Mouse (Mus musculus): ENCODE results near the gene Gm4559. TPM values are rescaled to one million over a fixed set of nuclear protein-coding genes. Genes with fewer than 3 reads are reported as not detected.

Gene Gm4559
- polyA plus RNA-seq, 1 experiment from 2014 or later, result not detected

DNA sequence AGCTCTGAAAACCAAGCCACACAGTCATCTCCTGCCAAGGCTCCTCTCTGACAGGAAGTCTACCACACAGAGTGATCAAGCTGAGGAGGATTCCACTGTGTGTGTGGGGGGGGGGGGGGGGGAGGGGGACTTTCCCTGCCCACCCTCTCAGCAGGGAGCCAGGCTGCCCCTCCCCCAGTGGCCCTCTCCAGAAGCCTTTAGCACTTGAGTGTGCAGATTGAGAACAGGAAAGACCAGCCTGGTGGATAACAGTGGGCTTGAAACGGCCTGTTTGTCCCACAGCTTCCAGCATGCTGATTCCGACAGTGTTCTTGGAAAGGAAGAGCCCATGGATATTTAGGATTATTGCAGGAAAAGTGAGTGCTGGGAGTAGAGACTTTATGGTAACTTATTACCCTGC, 49.6 kb downstream of the Gm4559 start:
- no peak overlapping the region for H3K9ac ChIP-seq (ENCODE audit: low read depth, low read length)
- H3K27ac ChIP-seq (ENCODE audit: low read depth, low read length), result no peak overlapping the region
- H3K27me3 ChIP-seq (replicated peaks; ENCODE audit: control insufficient read depth, insufficient read depth, low read length), result no peaks in the 10 kb centered on the region; the same call in 1 of the 2 replicates
- TF ChIP-seq CTCF (IDR thresholded peaks at IDR 0.05; ENCODE audit: low read depth), result no peak
- no peak overlapping the region for H3K4me3 ChIP-seq (ENCODE audit: low read depth, low read length)
- H3K36me3 ChIP-seq (ENCODE audit: control insufficient read depth, insufficient read depth), result no peaks in the 10 kb centered on the region
- no peak overlapping the region for H3K4me2 ChIP-seq (replicated peaks; ENCODE audit: low read depth)
- no peaks in the 10 kb centered on the region for H3K4me1 ChIP-seq (replicated peaks; ENCODE audit: control insufficient read depth, insufficient read depth, low read length)
- ATAC-seq, result no peak
- 39% methylated on average over 2 of the region's 2 CpGs for WGBS
- no peaks in the 10 kb centered on the region for H3K9me3 ChIP-seq (ENCODE audit: control insufficient read depth)

Other genes starting within 250 kb of the Gm4559 start
- gene Mob2, start 213.3 kb downstream of the Gm4559 start, polyA plus RNA-seq (2015; fragmentation: Nextera tagmentation; extraction: Ambion mirVana), result 49.5 and 54.7 TPM in 2 replicates
- 5.8 and 6.4 TPM in 2 replicates for gene Dusp8, start 178.5 kb downstream of the Gm4559 start, polyA plus RNA-seq (2015; fragmentation: Nextera tagmentation; extraction: Ambion mirVana)
- not detected in 2 replicates for gene Gm45618, start 153.6 kb downstream of the Gm4559 start, polyA plus RNA-seq (2015; fragmentation: Nextera tagmentation; extraction: Ambion mirVana)
- gene Gm39115, start 138.3 kb downstream of the Gm4559 start, polyA plus RNA-seq (2015; fragmentation: Nextera tagmentation; extraction: Ambion mirVana), result not detected in 2 replicates
- not detected in 2 replicates for gene Gm45337, start 129.8 kb downstream of the Gm4559 start, polyA plus RNA-seq (2015; fragmentation: Nextera tagmentation; extraction: Ambion mirVana)
- gene Gm29735, start 117.2 kb downstream of the Gm4559 start, polyA plus RNA-seq (2015; fragmentation: Nextera tagmentation; extraction: Ambion mirVana), result not detected in 2 replicates
- not detected in 2 replicates for gene Gm4553, start 108.6 kb downstream of the Gm4559 start, polyA plus RNA-seq (2015; fragmentation: Nextera tagmentation; extraction: Ambion mirVana)
- not detected in 2 replicates for gene Krtap5-2, start 98.4 kb downstream of the Gm4559 start, polyA plus RNA-seq (2015; fragmentation: Nextera tagmentation; extraction: Ambion mirVana)
- gene Gm10153, start 84.0 kb downstream of the Gm4559 start, polyA plus RNA-seq (2015; fragmentation: Nextera tagmentation; extraction: Ambion mirVana), result not detected in 2 replicates
- not detected in 2 replicates for gene Krtap5-3, start 73.0 kb downstream of the Gm4559 start, polyA plus RNA-seq (2015; fragmentation: Nextera tagmentation; extraction: Ambion mirVana)
- gene Gm7579, start 62.5 kb downstream of the Gm4559 start, polyA plus RNA-seq (2015; fragmentation: Nextera tagmentation; extraction: Ambion mirVana), result not detected in 2 replicates
- not detected in 2 replicates for gene Krtap5-5, start 44.4 kb downstream of the Gm4559 start, polyA plus RNA-seq (2015; fragmentation: Nextera tagmentation; extraction: Ambion mirVana)
- gene Gm40460, start 33.3 kb downstream of the Gm4559 start, polyA plus RNA-seq (2015; fragmentation: Nextera tagmentation; extraction: Ambion mirVana), result not detected in 2 replicates
- gene Gm2431, start 16.0 kb downstream of the Gm4559 start, polyA plus RNA-seq (2015; fragmentation: Nextera tagmentation; extraction: Ambion mirVana), result not detected in 2 replicates
- not detected in 2 replicates for gene Krtap5-1, start 22.8 kb upstream of the Gm4559 start, polyA plus RNA-seq (2015; fragmentation: Nextera tagmentation; extraction: Ambion mirVana)
- gene Krtap5-4, start 29.2 kb upstream of the Gm4559 start, polyA plus RNA-seq (2015; fragmentation: Nextera tagmentation; extraction: Ambion mirVana), result not detected in 2 replicates
- gene Ifitm10, start 99.4 kb upstream of the Gm4559 start, polyA plus RNA-seq (2015; fragmentation: Nextera tagmentation; extraction: Ambion mirVana), result 1.5 and 1.6 TPM in 2 replicates
- gene Gm49369, start 108.3 kb upstream of the Gm4559 start, polyA plus RNA-seq (2015; fragmentation: Nextera tagmentation; extraction: Ambion mirVana), result not detected in 2 replicates
- gene Ctsd, start 113.7 kb upstream of the Gm4559 start, polyA plus RNA-seq (2015; fragmentation: Nextera tagmentation; extraction: Ambion mirVana), result 479 and 496 TPM in 2 replicates
- gene Syt8, start 160.5 kb upstream of the Gm4559 start, polyA plus RNA-seq (2015; fragmentation: Nextera tagmentation; extraction: Ambion mirVana), result 0.60 and 1.3 TPM in 2 replicates
- gene Tnni2, start 167.4 kb upstream of the Gm4559 start, polyA plus RNA-seq (2015; fragmentation: Nextera tagmentation; extraction: Ambion mirVana), result 1.9 and 2.4 TPM in 2 replicates
- 55.2 and 61.8 TPM in 2 replicates for gene Lsp1, start 186.4 kb upstream of the Gm4559 start, polyA plus RNA-seq (2015; fragmentation: Nextera tagmentation; extraction: Ambion mirVana)
- gene Tnnt3, start 224.5 kb upstream of the Gm4559 start, polyA plus RNA-seq (2015; fragmentation: Nextera tagmentation; extraction: Ambion mirVana), result 3.0 TPM in 2 replicates